In the genomic region with DNA sequence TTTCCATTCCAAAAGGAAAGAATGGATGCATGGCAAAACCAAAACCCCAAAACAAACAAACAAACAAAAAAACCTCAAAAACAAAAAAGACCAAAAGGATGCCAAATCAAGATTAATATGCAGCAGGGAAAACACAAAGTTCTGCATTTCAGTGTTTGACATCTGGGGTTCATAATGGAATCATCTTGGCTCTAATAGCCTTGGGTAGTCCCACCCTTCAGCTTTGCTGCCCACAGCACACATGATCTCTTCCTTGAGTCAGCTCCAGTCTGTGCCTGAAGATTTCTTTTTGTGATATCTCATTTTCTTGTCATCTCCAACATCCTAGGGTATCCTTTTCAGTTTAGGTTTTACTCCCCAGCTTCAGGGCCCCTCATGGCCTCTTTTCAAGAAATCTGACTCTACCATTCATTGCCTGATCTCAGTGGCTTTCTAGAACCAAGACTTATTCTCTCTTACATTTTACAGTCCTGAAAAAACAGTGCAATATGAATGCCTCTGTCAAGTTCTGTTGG, we compare ENCODE assay signal across 22 mouse cellular contexts.
"Had no signal": no experiment of that assay in that cellular context is flagged by ENCODE, and none has a peak within 500 bp of the region (broad histone marks: within the 10 kb centered on the region; RNA-seq: fewer than 3 reads in every experiment).

No protein-coding gene starts in this region.

- H3K36me3 ChIP-seq: lung, embryonic 15.5 days; midbrain, embryonic 12.5 days; neural tube, embryonic 13.5 days; neural tube, embryonic 15.5 days; stomach, embryonic 15.5 days had no signal

- H3K4me3 ChIP-seq: lung, embryonic 15.5 days; midbrain, embryonic 12.5 days; myocyte; neural tube, embryonic 13.5 days; neural tube, embryonic 15.5 days; stomach, embryonic 15.5 days had no signal

- H3K4me1 ChIP-seq: midbrain, embryonic 12.5 days; neural tube, embryonic 13.5 days; neural tube, embryonic 15.5 days had no signal

- H3K9me3 ChIP-seq: lung, embryonic 15.5 days; midbrain, embryonic 12.5 days; neural tube, embryonic 13.5 days; neural tube, embryonic 15.5 days; stomach, embryonic 15.5 days had no signal

- H3K27ac ChIP-seq: lung, embryonic 15.5 days; midbrain, embryonic 12.5 days; neural tube, embryonic 13.5 days; neural tube, embryonic 15.5 days; stomach, embryonic 15.5 days; stomach, postnatal 0 days had no signal

- H3K9ac ChIP-seq: liver, postnatal 0 days; lung, embryonic 15.5 days; midbrain, embryonic 12.5 days; neural tube, embryonic 13.5 days; neural tube, embryonic 15.5 days; stomach, embryonic 15.5 days had no signal

- H3K4me2 ChIP-seq: lung, embryonic 15.5 days; midbrain, embryonic 12.5 days; neural tube, embryonic 13.5 days; neural tube, embryonic 15.5 days; stomach, embryonic 15.5 days had no signal

- H3K27me3 ChIP-seq: lung, embryonic 15.5 days; midbrain, embryonic 12.5 days; neural tube, embryonic 13.5 days; neural tube, embryonic 15.5 days; stomach, embryonic 15.5 days had no signal

- DNase-seq: liver, postnatal 0 days; lung, adult 2 months; lung, postnatal 14 days; lung, postnatal 4 days; midbrain, embryonic 14.5 days; retina, postnatal 1 day; right cerebral cortex, adult 18-20 months; right cerebral cortex, postnatal 25 days; right cerebral cortex, postnatal 4 days; spleen, adult 18-20 months; thymus, adult 2 months; thymus, postnatal 25 days; thymus, postnatal 4 days had no signal

- ATAC-seq: liver, postnatal 0 days; lung, postnatal 0 days; midbrain, embryonic 16.5 days had no signal
